Mouse (Mus musculus): ENCODE data around the gene Plod3.

Gene Plod3

GRCm38 (mm10) chr5:137026092-137026491 lies 39.3 kb downstream of the Plod3 start, which contains the start of gene Vgf:
TSS of gene Vgf (plus strand) at chr5:137026392.
- no peak for DNase-seq

- no peak for DNase-seq
Observed at GRCm38 (mm10) chr5:137028561-137029272, 41.9 kb downstream of the Plod3 start.

DNA sequence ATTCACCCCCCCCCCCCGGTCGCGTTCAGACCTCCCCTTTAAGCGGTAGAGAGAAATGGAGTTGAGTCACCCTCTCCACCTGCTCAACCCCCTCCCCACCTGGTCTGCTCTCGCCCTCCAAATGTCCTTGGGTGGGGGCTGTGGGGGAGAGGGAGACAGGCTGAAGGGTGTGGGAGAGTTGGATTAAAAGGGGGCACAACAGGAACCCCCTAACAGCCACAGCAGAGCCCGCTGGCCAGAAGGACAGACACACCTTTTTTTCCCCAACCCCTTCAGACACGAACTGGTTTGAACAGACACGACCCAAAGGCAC lies 42.4 kb downstream of the Plod3 start:
- no peak for DNase-seq

GRCm38 (mm10) chr5:137029643-137030415 lies 43.0 kb downstream of the Plod3 start:
- peak; percentile 75 to 84 for DNase-seq

GRCm38 (mm10) chr5:137030416-137030810 lies 43.6 kb downstream of the Plod3 start:
- no peak for DNase-seq

GRCm38 (mm10) chr5:137031076-137032032 lies 44.5 kb downstream of the Plod3 start:
- no peak for DNase-seq

DNA sequence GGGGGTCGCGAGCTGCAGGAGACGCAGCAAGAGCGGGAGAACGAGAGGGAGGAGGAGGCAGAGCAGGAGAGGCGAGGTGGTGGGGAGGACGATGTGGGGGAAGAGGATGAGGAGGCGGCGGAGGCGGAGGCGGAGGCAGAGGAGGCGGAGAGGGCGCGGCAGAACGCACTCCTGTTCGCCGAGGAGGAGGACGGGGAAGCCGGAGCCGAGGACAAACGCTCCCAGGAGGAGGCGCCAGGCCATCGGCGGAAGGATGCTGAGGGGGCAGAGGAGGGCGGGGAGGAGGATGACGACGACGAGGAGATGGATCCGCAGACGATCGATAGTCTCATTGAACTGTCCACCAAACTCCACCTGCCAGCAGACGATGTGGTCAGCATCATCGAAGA lies 45.2 kb downstream of the Plod3 start:
- DNase-seq, result peak; percentile 29 to 40

- peak; percentile 81 to 83 for DNase-seq
Observed at GRCm38 (mm10) chr5:137032641-137033074, 45.8 kb downstream of the Plod3 start.

- DNase-seq, result no peak
Observed at GRCm38 (mm10) chr5:137036211-137036610, 49.4 kb downstream of the Plod3 start.

DNA sequence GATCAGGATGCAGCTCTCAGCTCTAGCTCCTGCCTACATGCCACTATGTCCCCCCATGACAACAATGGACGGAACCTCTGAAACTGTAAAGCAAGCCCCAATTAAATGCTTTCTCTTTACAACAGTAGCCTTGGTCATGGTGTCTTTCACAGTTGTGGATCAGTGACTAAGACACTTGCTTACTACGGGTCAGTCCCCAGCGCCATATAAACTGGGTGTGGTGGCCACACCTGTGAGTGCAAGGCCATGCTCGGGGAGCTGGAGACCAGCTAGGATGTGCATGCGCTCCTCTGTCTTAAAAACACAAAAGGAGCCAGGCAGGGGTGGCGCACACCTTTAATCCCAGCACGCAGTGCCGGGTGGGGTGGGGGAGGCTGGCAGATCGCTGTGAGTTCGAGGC lies 52.6 kb downstream of the Plod3 start:
- no peak for DNase-seq

GRCm38 (mm10) chr5:137041442-137041841 lies 54.6 kb downstream of the Plod3 start:
- DNase-seq, result no peak

- DNase-seq, result no peak
Observed at GRCm38 (mm10) chr5:137043997-137044396, 57.2 kb downstream of the Plod3 start.

DNA sequence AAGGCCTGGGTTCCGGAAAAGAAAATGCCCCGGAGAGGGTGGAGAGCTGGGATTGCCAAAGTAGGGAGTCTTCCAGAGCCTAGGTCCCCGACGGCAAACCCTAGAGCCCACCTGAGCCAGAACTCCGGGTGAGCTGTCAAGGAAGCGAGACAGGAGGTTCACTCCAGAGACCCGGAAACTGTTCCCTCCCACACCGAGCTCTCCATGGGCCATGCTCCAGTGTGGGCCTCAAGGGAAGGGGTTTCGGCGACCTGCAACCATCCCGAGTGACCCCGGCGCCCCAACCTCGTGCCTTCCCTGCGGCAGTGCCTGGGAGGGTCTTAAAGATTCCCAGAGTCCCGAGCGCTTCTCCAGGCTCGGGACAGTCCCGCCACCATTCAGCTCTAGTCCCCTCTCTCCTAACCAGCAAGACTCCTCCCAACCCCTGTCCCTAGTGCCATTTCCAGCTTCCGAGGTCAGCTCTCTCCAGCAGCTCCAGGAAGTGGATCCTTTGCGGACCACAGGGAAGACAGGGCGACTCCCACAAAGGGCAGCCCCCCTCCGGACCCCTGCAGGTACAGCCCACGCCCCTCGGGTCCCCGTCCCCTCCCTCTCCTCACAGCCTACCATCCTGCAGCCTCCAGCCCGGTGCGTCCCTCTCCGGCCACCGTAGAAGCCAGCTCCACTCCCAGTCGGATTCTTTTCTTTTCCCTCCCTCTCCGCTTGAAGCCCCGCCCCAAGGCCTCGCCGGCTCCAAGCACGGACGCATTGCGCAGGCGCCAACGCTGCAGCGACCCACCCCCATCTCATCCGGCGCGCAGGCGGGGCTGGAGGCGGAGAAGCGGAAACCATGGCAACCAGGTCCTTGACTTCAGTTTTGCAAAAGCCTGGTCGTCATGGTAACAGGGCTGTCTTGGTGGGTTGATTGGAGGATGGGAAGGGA lies 58.8 kb downstream of the Plod3 start, which contains the start of gene Ap1s1:
Ap1s1 (minus strand) TSS at position 734 of the 922 bp plus-strand sequence.
- peak; percentile 97 for DNase-seq
